Mouse (Mus musculus) limb, embryonic 15.5 days (tissue): ENCODE measurements around the gene Six3. TPM values are rescaled to one million over a fixed set of nuclear protein-coding genes. Genes with fewer than 3 reads are reported as not detected.

Experiments
- ATAC-seq: fragments of 200-750 bp; cut with Nextera tagmentation; 2 replicates; pipeline ENCODE4 v1.8.0; 2017; ENCODE audit warnings: low read depth, moderate TSS enrichment; ENCODE audit not compliant: insufficient number of reproducible peaks, low FRiP score, low TSS enrichment
- H3K27ac ChIP-seq: fragments of 300-500 bp; sonication (generic); 2 replicates; pipeline ENCODE4 v1.5.1; 2015; ENCODE audit warnings: moderate library complexity, mild to moderate bottlenecking, inconsistent platforms
- H3K27me3 ChIP-seq: fragments of 300-500 bp; sonication (generic); 2 replicates; pipeline ENCODE4 v1.6.1; 2015; ENCODE audit warnings: inconsistent platforms
- H3K36me3 ChIP-seq: fragments of 300-500 bp; sonication (generic); 2 replicates; pipeline ENCODE4 v1.6.1; 2015; ENCODE audit warnings: inconsistent platforms
- H3K4me1 ChIP-seq: fragments of 300-500 bp; sonication (generic); 2 replicates; pipeline ENCODE4 v1.6.1; 2015; ENCODE audit warnings: inconsistent platforms
- H3K4me2 ChIP-seq: fragments of 300-500 bp; sonication (generic); 2 replicates; pipeline ENCODE4 v1.6.1; 2015; ENCODE audit warnings: mild to moderate bottlenecking, inconsistent platforms
- H3K4me3 ChIP-seq: fragments of 300-500 bp; sonication (generic); 2 replicates; pipeline ENCODE4 v1.5.1; 2015; ENCODE audit warnings: mild to moderate bottlenecking, inconsistent platforms
- H3K9ac ChIP-seq: fragments of 300-500 bp; sonication (generic); 2 replicates; pipeline ENCODE4 v1.6.1; 2015; ENCODE audit warnings: inconsistent platforms
- H3K9me3 ChIP-seq: fragments of 300-500 bp; sonication (generic); 2 replicates; pipeline ENCODE4 v1.6.1; 2016; ENCODE audit warnings: inconsistent platforms
- WGBS: fragments of 180-500 bp; shearing (Covaris S2); methylation state at CpG from one replicate; pipeline ENCODE4 v1.1.7; 2015; 5-methylcytosine and 5-hydroxymethylcytosine counted together
- polyA plus RNA-seq: library from polyadenylated mRNA; unstranded; fragments of >200 nt; fragmentation: Nextera tagmentation; extraction: Ambion mirVana; gene quantifications from 2 replicates; pipeline ENCODE4 v1.2.1, GENCODE M21; 2015

Six3 gene
- polyA plus RNA-seq, 1 experiment from 2014 or later, result not detected

DNA sequence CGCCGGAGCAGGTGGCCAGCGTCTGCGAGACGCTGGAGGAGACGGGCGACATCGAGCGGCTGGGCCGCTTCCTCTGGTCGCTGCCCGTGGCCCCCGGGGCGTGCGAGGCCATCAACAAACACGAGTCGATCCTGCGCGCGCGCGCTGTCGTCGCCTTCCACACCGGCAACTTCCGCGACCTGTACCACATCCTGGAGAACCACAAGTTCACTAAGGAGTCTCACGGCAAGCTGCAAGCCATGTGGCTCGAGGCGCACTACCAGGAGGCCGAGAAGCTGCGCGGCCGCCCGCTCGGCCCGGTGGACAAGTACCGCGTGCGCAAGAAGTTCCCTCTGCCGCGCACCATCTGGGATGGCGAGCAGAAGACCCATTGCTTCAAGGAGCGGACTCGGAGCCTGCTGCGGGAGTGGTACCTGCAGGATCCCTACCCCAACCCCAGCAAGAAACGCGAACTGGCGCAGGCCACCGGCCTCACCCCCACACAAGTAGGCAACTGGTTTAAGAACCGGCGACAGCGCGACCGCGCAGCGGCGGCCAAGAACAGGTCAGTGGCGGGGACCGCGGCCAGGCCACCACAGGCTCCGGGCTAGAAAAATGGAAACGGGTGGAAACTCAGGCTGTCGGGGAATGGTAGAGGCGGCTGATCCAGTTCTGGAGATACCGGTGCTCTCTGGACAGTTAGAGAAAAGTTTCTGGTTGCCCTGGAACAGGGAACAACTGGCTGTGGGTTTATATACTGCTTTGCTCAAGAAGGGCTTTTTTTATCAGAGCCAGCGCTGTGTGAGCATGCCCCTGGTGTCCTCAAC, 8.3 kb downstream of the Six3 start:
- peak overlapping the region; percentile 66 for H3K4me2 ChIP-seq
- no peaks in the 10 kb centered on the region for H3K36me3 ChIP-seq
- H3K9ac ChIP-seq, result no peak overlapping the region
- no peaks in the 10 kb centered on the region for H3K9me3 ChIP-seq
- H3K27ac ChIP-seq, result no peak overlapping the region
- peak overlapping the region; percentile 36 for H3K4me3 ChIP-seq
- peaks cover 95% of the 10 kb centered on the region for H3K27me3 ChIP-seq
- peaks cover 35% of the 10 kb centered on the region for H3K4me1 ChIP-seq
- no peak for ATAC-seq
- WGBS, result under 1% methylated on average over 66 of the region's 67 CpGs

- no peak overlapping the region for H3K4me3 ChIP-seq
Measured at GRCm38 (mm10) chr17:85622493-85623157, 9.2 kb downstream of the Six3 start.

GRCm38 (mm10) chr17:85623161-85624050, 10.0 kb downstream of the Six3 start:
- H3K9ac ChIP-seq, result no peak overlapping the region
- 0 out of 2 replicates have a peak overlapping the region, but pooled peaks have one; percentile 5 for H3K4me3 ChIP-seq
- no peaks in the 10 kb centered on the region for H3K36me3 ChIP-seq
- 3% methylated on average over 50 of the region's 52 CpGs for WGBS
- H3K27ac ChIP-seq, result no peak overlapping the region
- H3K4me1 ChIP-seq, result peaks cover 22% of the 10 kb centered on the region
- no peak for ATAC-seq
- H3K9me3 ChIP-seq, result no peaks in the 10 kb centered on the region
- no peak overlapping the region for H3K4me2 ChIP-seq
- H3K27me3 ChIP-seq, result peaks cover 95% of the 10 kb centered on the region

More at GRCm38 (mm10) chr17:85622493-85623157, 9.2 kb downstream of the Six3 start:
- Histone ChIP-seq H3K9ac (no peak overlapping the region), H3K4me2 (no peak overlapping the region), H3K27ac (no peak overlapping the region), H3K4me1 (peaks cover 30% of the 10 kb centered on the region), H3K36me3 (no peaks in the 10 kb centered on the region), H3K27me3 (peaks cover 95% of the 10 kb centered on the region), H3K9me3 (no peaks in the 10 kb centered on the region)
- no peak for ATAC-seq
- 11% methylated on average over 11 of the region's 12 CpGs for WGBS

DNA sequence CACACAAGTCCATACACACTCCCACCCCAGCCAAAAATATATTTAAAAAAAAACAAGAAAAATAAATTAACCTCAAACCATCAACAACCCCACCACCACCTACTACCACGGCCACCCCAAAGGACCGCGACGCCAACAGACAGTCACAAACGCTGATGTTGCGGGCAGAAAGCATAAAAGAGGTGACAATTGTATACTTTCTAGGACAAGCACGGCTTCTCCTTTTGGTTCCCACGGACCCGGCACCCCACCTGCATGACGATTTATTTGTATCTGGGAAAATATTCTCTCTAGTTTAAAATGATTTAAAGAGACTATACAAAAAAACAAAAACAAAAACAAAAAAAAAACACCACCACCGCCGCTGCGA, 10.6 kb downstream of the Six3 start:
- H3K4me3 ChIP-seq, result no peak overlapping the region
- ATAC-seq, result no peak
- peaks cover 95% of the 10 kb centered on the region for H3K27me3 ChIP-seq
- H3K27ac ChIP-seq, result no peak overlapping the region
- no peaks in the 10 kb centered on the region for H3K36me3 ChIP-seq
- H3K4me2 ChIP-seq, result no peak overlapping the region
- H3K4me1 ChIP-seq, result peaks cover 19% of the 10 kb centered on the region
- H3K9me3 ChIP-seq, result no peaks in the 10 kb centered on the region
- no peak overlapping the region for H3K9ac ChIP-seq
- WGBS, result 2% methylated on average over 13 of the region's 13 CpGs

DNA sequence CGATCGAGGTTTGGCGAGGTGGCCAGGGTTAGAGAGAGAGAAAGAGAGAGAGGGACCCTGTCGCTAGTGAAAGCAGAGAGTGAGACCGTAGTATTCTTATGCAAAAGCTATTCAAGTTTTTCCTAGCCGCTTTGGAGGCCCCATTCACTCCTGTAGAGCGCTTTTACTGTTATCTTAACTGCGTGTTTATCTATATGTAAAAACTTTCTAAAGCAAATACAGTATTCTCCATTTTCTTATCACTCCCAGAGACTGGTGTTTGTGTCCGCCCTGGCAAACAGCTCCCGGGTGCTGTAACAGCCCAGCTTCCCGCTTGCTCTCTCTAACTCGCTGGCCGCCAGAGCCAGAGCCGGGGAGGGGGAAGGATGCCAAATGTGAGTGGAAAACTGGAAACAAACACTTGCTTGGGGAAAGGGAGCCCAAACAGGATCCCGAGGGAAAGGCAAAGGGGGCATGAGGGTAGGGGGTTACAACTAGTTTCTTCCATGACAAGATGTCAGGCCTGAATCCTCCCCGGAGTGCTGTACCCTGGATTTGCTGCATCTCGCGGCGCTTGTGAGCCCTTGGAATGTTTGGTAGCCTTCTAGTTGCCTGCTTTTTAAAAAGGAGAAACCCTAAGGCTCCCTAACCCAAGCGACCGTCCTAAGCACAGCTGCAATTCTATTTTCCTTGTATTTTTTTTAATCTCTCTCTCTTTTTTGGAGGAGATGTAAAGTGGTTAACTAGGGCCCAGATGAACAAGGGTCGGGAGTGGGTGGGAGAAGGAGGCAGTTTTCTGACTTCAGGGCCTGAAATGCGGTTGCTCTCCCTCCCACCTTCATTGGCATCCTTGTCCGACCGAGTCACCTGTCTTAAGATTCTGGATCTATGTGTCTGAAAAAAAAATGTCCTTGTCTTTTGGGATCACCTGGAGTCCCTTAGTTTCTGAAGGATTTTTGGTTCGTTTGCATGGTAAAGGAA, 11.9 kb downstream of the Six3 start:
- no peak overlapping the region for H3K4me2 ChIP-seq
- no peak overlapping the region for H3K9ac ChIP-seq
- ATAC-seq, result no peak

GRCm38 (mm10) chr17:85626091-85626860, 12.9 kb downstream of the Six3 start:
- Histone ChIP-seq H3K4me3 (no peak overlapping the region), H3K36me3 (no peaks in the 10 kb centered on the region), H3K4me2 (no peak overlapping the region), H3K27ac (no peak overlapping the region), H3K4me1 (peaks cover 11% of the 10 kb centered on the region), H3K27me3 (peaks cover 95% of the 10 kb centered on the region), H3K9ac (no peak overlapping the region), H3K9me3 (no peaks in the 10 kb centered on the region)
- no peak for ATAC-seq
- 3% methylated on average over 14 of the region's 14 CpGs for WGBS

More for the DNA sequence above, 11.9 kb downstream of the Six3 start:
- Histone ChIP-seq H3K4me3 (no peak overlapping the region), H3K27ac (no peak overlapping the region), H3K36me3 (no peaks in the 10 kb centered on the region), H3K4me1 (peaks cover 19% of the 10 kb centered on the region), H3K27me3 (peaks cover 95% of the 10 kb centered on the region), H3K9me3 (no peaks in the 10 kb centered on the region)
- 3% methylated on average over 26 of the region's 26 CpGs for WGBS

GRCm38 (mm10) chr17:85627751-85628150, 14.3 kb downstream of the Six3 start:
- Histone ChIP-seq H3K27me3 (peaks cover 95% of the 10 kb centered on the region), H3K4me3 (no peak overlapping the region), H3K9me3 (no peaks in the 10 kb centered on the region), H3K27ac (no peak overlapping the region), H3K36me3 (no peaks in the 10 kb centered on the region), H3K4me2 (no peak overlapping the region), H3K9ac (no peak overlapping the region), H3K4me1 (peaks cover 4% of the 10 kb centered on the region)
- 38% methylated on average over 5 of the region's 5 CpGs for WGBS
- ATAC-seq, result no peak

GRCm38 (mm10) chr17:85628811-85629210, 15.4 kb downstream of the Six3 start:
- Histone ChIP-seq H3K9ac (no peak overlapping the region), H3K27ac (no peak overlapping the region), H3K9me3 (no peaks in the 10 kb centered on the region), H3K27me3 (peaks cover 88% of the 10 kb centered on the region), H3K4me3 (no peak overlapping the region), H3K4me1 (no peaks in the 10 kb centered on the region), H3K36me3 (no peaks in the 10 kb centered on the region), H3K4me2 (no peak overlapping the region)
- 13% methylated on average over 8 of the region's 8 CpGs for WGBS
- no peak; the same call in 1 of the 2 replicates for ATAC-seq

DNA sequence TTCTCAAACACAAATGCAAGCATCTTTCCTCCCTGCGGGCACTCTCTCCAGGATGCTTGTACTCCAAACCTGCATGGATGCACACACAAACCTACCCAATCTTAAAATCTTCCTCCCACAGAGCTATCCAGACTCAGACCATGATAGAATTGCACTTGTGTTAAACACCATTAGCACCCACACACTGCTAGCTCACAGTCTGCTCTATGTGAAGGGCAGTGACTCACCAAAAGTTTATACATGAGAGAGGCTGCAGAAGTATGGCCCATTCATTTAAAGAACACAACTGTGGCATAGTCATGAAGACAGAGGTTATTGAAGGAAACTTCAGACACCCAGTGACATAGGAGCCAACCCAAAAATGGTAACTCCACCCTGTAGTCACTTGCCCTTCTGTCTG, 16.0 kb downstream of the Six3 start:
- no peak overlapping the region for H3K4me2 ChIP-seq

DNA sequence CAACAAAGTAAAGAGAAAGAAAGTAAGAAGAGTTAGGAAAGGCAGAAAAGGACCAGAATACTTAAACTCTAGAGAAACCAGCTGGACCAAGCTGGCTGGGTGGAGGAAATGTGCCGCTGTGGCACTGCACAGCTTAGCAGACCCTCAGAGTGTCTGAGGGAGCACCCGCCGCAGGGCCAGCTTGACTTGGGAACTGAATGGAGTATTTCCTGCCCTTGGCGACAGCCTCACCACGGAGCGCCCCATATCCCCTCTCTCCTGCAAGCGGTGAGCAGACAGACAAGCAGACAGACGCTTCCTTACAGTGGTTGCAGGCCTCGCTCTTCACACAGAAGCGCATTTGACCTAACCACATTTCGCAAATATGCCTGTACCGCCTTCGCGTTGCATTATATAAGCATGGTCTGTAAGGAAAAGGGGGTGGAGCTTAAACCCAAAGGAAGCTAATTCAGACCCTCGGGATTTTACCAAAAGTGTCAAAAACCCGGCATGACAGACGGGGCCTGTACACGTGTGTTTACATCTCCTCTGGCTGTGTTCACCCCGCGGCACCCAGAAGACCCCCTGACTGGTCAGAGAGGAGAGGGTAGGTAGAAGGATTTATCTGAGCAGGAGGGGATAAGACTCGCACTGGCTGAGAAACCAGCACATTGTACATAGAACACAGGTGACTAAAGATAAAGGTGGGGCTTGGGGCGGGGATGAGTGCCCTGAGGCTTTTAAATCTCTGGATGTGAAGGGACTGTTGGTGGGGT, 17.1 kb downstream of the Six3 start:
- no peaks in the 10 kb centered on the region for H3K9me3 ChIP-seq
- H3K27me3 ChIP-seq, result peaks cover 85% of the 10 kb centered on the region
- no peak overlapping the region for H3K4me2 ChIP-seq
- no peak overlapping the region for H3K9ac ChIP-seq
- H3K4me1 ChIP-seq, result no peaks in the 10 kb centered on the region
- H3K4me3 ChIP-seq, result no peak overlapping the region
- ATAC-seq, result no peak
- no peak overlapping the region for H3K27ac ChIP-seq
- 40% methylated on average over 22 of the region's 22 CpGs for WGBS
- H3K36me3 ChIP-seq, result no peaks in the 10 kb centered on the region

More for the DNA sequence above, 16.0 kb downstream of the Six3 start:
- Histone ChIP-seq H3K4me1 (no peaks in the 10 kb centered on the region), H3K36me3 (no peaks in the 10 kb centered on the region), H3K9ac (no peak overlapping the region), H3K4me3 (no peak overlapping the region), H3K27ac (no peak overlapping the region), H3K27me3 (peaks cover 90% of the 10 kb centered on the region), H3K9me3 (no peaks in the 10 kb centered on the region)
- no peak for ATAC-seq
- 88% methylated on average over 1 of the region's 1 CpGs for WGBS
